Mouse (Mus musculus): ENCODE measurements around the gene Acox3. TPM values are rescaled to one million over a fixed set of nuclear protein-coding genes. Genes with fewer than 3 reads are reported as not detected.

Acox3 gene
- polyA plus RNA-seq, 1 experiment from 2014 or later = 13.9 TPM

DNA sequence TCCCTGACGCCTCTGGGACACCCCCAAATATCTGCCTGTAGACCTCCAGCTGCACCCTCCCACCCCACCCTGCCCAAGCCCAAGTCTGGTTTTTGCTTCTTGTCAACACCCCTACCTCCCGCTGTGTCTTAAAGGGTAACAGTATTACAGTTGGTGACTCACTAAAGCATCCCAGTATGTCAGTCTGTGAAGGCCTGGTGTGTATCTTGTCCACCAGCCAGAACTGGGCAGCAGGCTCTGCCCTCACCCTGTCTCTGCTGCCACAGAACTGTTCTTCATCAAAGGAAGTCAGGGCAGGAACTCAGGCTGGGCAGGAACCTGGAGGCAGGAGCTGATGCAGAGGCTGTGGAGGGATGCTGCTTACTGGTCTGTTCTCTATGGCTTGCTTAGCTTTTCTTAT lies 43.6 kb downstream of the Acox3 start:
- TF ChIP-seq CTCF (IDR thresholded peaks at IDR 0.05; ENCODE audit: low read depth) = no peak
- H3K4me2 ChIP-seq = no peak overlapping the region
- H3K9ac ChIP-seq = no peak overlapping the region
- no peak overlapping the region for H3K4me3 ChIP-seq (ENCODE audit: low read depth, low read length)
- H3K36me3 ChIP-seq (ENCODE audit: insufficient read depth) = no peaks in the 10 kb centered on the region
- no peaks in the 10 kb centered on the region for H3K4me1 ChIP-seq (ENCODE audit: insufficient read depth)
- ATAC-seq (ENCODE audit: insufficient read depth) (no peak), DNase-seq (no peak)
- H3K9me3 ChIP-seq (ENCODE audit: low read depth, low read length) = no peaks in the 10 kb centered on the region
- no peak overlapping the region for H3K27ac ChIP-seq (ENCODE audit: low read depth)
- no peaks in the 10 kb centered on the region for H3K27me3 ChIP-seq (ENCODE audit: insufficient read depth, low read length)
- WGBS = 87% methylated on average over 2 of the region's 2 CpGs

DNA sequence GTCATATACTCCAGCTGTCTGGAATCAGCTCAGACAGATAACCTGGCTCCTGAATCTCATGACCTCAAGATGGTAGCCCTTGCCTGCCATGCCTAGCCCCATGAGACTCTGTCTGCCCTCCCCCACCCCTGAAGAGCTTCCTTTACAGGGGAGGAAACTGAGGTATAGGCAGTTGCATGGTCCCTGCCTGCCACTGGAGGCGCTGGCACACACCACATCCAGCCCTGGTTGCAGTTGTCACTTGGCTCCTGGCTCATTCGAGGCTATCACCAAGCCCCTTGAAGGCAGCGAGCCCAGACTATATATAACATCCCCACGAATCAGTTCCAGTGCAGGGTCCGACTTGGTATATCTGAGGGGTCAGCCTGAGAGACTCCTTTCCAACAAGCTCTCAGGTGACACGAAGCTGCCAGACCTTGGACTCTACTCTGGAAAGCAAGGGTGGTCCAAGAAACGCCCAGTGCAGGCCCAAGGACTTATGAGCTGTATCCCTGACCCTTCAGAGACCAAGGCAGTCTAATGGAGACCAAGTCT lies 44.5 kb downstream of the Acox3 start:
- Histone ChIP-seq H3K36me3 (ENCODE audit: insufficient read depth) (no peaks in the 10 kb centered on the region), H3K9me3 (ENCODE audit: low read depth, low read length) (no peaks in the 10 kb centered on the region), H3K4me1 (ENCODE audit: insufficient read depth) (no peaks in the 10 kb centered on the region), H3K9ac (no peak overlapping the region), H3K4me3 (ENCODE audit: low read depth, low read length) (no peak overlapping the region), H3K27me3 (ENCODE audit: insufficient read depth, low read length) (no peaks in the 10 kb centered on the region), H3K4me2 (no peak overlapping the region), H3K27ac (ENCODE audit: low read depth) (no peak overlapping the region)
- ATAC-seq (ENCODE audit: insufficient read depth) (no peak), DNase-seq (no peak)
- peak; percentile 55 for TF ChIP-seq CTCF (IDR thresholded peaks at IDR 0.05; ENCODE audit: low read depth)
- 59% methylated on average over 7 of the region's 7 CpGs for WGBS

DNA sequence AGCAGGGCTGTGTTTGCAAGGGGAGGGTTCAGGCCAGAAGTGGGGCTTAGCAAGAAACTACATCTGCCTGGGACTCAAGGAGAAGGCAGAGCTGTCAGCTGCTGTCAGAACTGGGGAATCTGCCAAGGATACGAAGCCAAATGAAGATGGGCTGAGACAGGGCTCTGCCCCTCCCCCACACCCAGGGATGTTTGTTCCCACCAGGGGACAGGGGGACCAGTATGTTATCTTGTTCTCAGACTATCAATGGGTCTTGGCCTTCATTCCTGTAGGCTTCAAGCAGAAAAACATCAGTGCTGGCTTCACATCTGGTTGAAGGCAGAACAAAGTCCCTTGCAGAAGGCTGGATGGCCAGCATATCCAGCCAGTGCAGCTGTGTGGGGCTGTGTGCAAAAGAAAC lies 45.8 kb downstream of the Acox3 start:
- Histone ChIP-seq H3K27me3 (ENCODE audit: insufficient read depth, low read length) (no peaks in the 10 kb centered on the region), H3K4me2 (no peak overlapping the region), H3K36me3 (ENCODE audit: insufficient read depth) (no peaks in the 10 kb centered on the region), H3K9me3 (ENCODE audit: low read depth, low read length) (no peaks in the 10 kb centered on the region), H3K27ac (ENCODE audit: low read depth) (0 out of 2 replicates have a peak overlapping the region, but pooled peaks have one; percentile 15), H3K9ac (no peak overlapping the region), H3K4me1 (ENCODE audit: insufficient read depth) (no peaks in the 10 kb centered on the region), H3K4me3 (ENCODE audit: low read depth, low read length) (no peak overlapping the region)
- 7% methylated on average over 1 of the region's 1 CpGs for WGBS
- ATAC-seq (ENCODE audit: insufficient read depth) = peak; percentile 74
- peak; percentile 85 for DNase-seq
- no peak for TF ChIP-seq CTCF (IDR thresholded peaks at IDR 0.05; ENCODE audit: low read depth)

DNA sequence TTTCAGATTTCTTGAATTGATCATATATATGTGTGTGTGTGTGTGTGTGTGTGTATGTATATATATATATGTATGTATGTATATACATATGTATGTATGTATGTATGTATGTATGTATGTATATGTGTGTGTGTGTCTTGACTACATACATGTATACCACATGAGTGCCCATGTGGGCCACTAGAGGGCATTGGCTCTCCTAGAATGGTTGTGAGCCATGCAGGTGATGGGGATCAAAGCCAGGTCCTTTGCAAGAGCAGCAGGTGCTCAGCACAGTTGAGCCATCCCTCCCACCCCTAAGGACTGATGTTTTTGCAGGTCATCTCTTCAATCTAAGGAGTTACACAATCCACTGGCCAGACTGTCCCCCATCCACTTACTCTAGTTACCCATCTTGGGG lies 46.5 kb downstream of the Acox3 start:
- peak; percentile 26; the same call in 1 of the 2 replicates for TF ChIP-seq CTCF (IDR thresholded peaks at IDR 0.05; ENCODE audit: low read depth)
- H3K4me2 ChIP-seq = no peak overlapping the region
- no peak overlapping the region for H3K27ac ChIP-seq (ENCODE audit: low read depth)
- no peaks in the 10 kb centered on the region for H3K27me3 ChIP-seq (ENCODE audit: insufficient read depth, low read length)
- no peaks in the 10 kb centered on the region for H3K9me3 ChIP-seq (ENCODE audit: low read depth, low read length)
- no peaks in the 10 kb centered on the region for H3K4me1 ChIP-seq (ENCODE audit: insufficient read depth)
- ATAC-seq (ENCODE audit: insufficient read depth) (no peak), DNase-seq (no peak)
- H3K9ac ChIP-seq = no peak overlapping the region
- no peaks in the 10 kb centered on the region for H3K36me3 ChIP-seq (ENCODE audit: insufficient read depth)
- no peak overlapping the region for H3K4me3 ChIP-seq (ENCODE audit: low read depth, low read length)

DNA sequence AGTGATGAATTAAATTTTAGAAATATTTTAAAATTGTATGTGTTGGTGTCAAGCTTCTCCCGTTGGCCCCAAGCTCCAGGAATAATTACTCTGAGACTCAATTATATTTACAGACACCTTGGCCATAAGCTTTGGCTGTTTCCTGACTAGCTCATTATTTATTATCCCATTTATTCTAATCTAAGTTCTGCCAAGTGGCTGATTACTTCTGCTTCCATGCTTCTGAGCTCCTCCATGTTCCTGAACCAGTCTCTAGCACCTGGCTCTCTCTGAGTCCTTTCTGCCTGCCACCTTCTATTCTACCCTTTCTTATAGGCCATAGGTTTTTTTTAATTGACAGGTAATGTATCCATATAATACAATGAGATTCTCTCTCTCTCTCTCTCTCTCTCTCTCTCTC lies 47.9 kb downstream of the Acox3 start:
- ATAC-seq (ENCODE audit: insufficient read depth) (no peak), DNase-seq (no peak)
- WGBS = 52% methylated on average over 1 of the region's 1 CpGs
- H3K36me3 ChIP-seq (ENCODE audit: insufficient read depth) = no peaks in the 10 kb centered on the region
- H3K27ac ChIP-seq (ENCODE audit: low read depth) = no peak overlapping the region
- H3K9me3 ChIP-seq (ENCODE audit: low read depth, low read length) = no peaks in the 10 kb centered on the region
- no peak overlapping the region for H3K4me2 ChIP-seq
- H3K9ac ChIP-seq = no peak overlapping the region
- no peak for TF ChIP-seq CTCF (IDR thresholded peaks at IDR 0.05; ENCODE audit: low read depth)
- no peaks in the 10 kb centered on the region for H3K27me3 ChIP-seq (ENCODE audit: insufficient read depth, low read length)
- no peak overlapping the region for H3K4me3 ChIP-seq (ENCODE audit: low read depth, low read length)
- H3K4me1 ChIP-seq (ENCODE audit: insufficient read depth) = no peaks in the 10 kb centered on the region

DNA sequence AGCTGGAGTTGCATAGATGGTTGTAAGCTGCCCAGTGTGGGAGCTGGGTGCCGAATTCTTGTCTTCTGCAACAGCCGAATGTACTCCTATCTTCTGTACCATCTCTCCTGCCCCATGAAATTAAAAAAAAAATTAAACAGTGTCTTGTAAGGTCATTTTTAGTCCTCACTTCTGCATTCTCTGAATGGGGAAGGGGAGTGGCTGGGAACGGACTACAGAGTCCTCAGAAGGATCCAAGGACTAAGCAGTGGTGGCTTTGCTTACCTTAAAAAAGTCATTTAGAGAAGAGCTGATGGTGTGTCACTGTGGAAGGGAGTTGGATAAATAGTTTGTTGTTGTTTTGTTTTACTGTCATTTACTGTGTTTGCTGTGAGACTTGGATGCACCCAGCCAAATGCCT lies 48.4 kb downstream of the Acox3 start:
- Histone ChIP-seq H3K4me1 (ENCODE audit: insufficient read depth) (no peaks in the 10 kb centered on the region), H3K36me3 (ENCODE audit: insufficient read depth) (no peaks in the 10 kb centered on the region), H3K27ac (ENCODE audit: low read depth) (no peak overlapping the region), H3K9me3 (ENCODE audit: low read depth, low read length) (no peaks in the 10 kb centered on the region), H3K9ac (no peak overlapping the region), H3K27me3 (ENCODE audit: insufficient read depth, low read length) (no peaks in the 10 kb centered on the region), H3K4me3 (ENCODE audit: low read depth, low read length) (no peak overlapping the region), H3K4me2 (no peak overlapping the region)
- ATAC-seq (ENCODE audit: insufficient read depth) (no peak), DNase-seq (no peak)
- no peak for TF ChIP-seq CTCF (IDR thresholded peaks at IDR 0.05; ENCODE audit: low read depth)
- WGBS = 74% methylated on average over 3 of the region's 3 CpGs

DNA sequence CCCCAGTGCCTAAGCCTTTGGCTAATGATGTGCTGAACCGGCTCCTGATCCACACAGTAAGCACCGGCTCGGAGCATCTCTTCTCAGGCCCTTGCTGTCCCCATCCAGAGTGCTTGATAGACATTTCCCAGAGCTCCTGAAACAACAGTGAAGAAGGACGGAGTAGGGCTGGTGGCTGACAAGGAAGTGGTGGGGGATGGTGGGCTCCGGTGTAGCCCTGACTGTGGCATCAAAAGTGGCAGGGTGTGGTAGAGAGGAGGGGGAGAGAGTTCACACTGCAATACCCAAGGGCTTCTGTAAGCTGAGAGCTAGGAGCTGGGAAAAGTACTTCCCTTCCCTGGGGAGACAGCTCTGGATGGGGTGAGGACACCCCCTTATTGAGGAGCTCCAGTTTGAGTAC lies 48.9 kb downstream of the Acox3 start:
- H3K4me1 ChIP-seq (ENCODE audit: insufficient read depth) = no peaks in the 10 kb centered on the region
- ATAC-seq (ENCODE audit: insufficient read depth) = no peak

DNA sequence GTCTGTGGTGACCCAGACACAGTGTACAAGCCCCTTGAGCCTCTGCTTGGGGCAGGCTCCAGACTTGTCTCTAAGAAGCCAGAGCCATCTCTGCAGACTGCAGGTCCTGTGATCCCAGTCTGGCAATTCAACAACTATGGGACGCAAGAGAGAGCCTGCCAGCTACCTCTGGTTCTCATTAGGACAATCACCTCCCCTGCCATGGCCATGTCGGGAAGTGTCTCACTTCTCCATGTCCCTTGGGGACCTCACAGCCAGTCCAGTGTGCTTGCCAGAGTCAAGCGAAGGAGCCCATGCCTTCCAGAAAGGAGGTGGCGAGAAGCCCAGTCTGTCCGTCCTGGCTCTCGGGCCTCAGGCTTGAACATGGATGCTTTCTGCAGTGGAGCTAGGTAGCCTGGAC lies 50.0 kb downstream of the Acox3 start:
- WGBS = 82% methylated on average over 6 of the region's 6 CpGs
- DNase-seq (no peak), ATAC-seq (ENCODE audit: insufficient read depth) (no peak)
- no peak overlapping the region for H3K4me2 ChIP-seq
- no peak for TF ChIP-seq CTCF (IDR thresholded peaks at IDR 0.05; ENCODE audit: low read depth)
- no peaks in the 10 kb centered on the region for H3K36me3 ChIP-seq (ENCODE audit: insufficient read depth)
- no peaks in the 10 kb centered on the region for H3K27me3 ChIP-seq (ENCODE audit: insufficient read depth, low read length)
- no peak overlapping the region for H3K4me3 ChIP-seq (ENCODE audit: low read depth, low read length)
- no peaks in the 10 kb centered on the region for H3K9me3 ChIP-seq (ENCODE audit: low read depth, low read length)
- H3K9ac ChIP-seq = no peak overlapping the region
- no peaks in the 10 kb centered on the region for H3K4me1 ChIP-seq (ENCODE audit: insufficient read depth)
- H3K27ac ChIP-seq (ENCODE audit: low read depth) = no peak overlapping the region

More for the DNA sequence above, 48.9 kb downstream of the Acox3 start:
- Histone ChIP-seq H3K36me3 (ENCODE audit: insufficient read depth) (no peaks in the 10 kb centered on the region), H3K27ac (ENCODE audit: low read depth) (no peak overlapping the region), H3K4me2 (no peak overlapping the region), H3K4me3 (ENCODE audit: low read depth, low read length) (no peak overlapping the region), H3K9me3 (ENCODE audit: low read depth, low read length) (no peaks in the 10 kb centered on the region), H3K27me3 (ENCODE audit: insufficient read depth, low read length) (no peaks in the 10 kb centered on the region), H3K9ac (no peak overlapping the region)
- DNase-seq = no peak
- WGBS = 50% methylated on average over 5 of the region's 5 CpGs
- TF ChIP-seq CTCF (IDR thresholded peaks at IDR 0.05; ENCODE audit: low read depth) = no peak

Data from lung, embryonic 14.5 days (tissue).